Mouse (Mus musculus) thymus, postnatal 25 days (tissue): ENCODE results near the gene Cmtm2a.
A peak's percentile ranks its signal among the peaks of the same experiment; 100 is the strongest.
"Not testable (repeated sequence)": the region's sequence is repeated elsewhere in the genome, so short reads cannot be mapped to it uniquely, and the experiment has no call there.

Experiments used
- DNase-seq: peaks from one replicate; pipeline ENCODE4 v3.0.0; 2022

Cmtm2a gene

DNA sequence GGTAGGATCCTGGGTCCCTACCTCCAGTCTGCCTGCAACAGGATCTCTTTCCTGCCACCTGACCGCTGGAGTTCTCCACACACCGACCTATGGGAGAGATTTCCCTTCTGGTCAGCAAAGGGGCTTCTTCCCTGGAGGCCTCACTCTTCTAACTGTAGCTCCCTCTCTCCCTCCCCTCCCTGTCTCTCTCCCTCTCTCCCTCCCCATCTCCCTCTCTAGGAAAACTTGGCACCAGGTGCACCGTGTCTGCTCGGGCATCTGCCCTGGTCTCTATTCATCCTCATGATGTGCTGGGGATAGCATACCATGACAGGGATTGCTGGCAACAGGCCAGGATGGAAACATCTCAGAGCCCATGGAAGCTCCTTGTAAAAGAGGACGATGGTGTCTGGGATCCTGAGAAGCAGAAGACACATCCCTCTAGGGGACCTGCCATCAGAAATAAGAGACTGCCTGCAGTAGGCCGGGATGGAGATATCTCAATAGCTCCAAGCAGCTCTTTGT, 24.0 kb downstream of the Cmtm2a start:
- DNase-seq: no peak

- no peak for DNase-seq
Measured at GRCm38 (mm10) chr8:104268368-104268767, 24.6 kb downstream of the Cmtm2a start.

- DNase-seq: not testable (repeated sequence)
Measured at GRCm38 (mm10) chr8:104264271-104264935, 28.6 kb downstream of the Cmtm2a start.

DNA sequence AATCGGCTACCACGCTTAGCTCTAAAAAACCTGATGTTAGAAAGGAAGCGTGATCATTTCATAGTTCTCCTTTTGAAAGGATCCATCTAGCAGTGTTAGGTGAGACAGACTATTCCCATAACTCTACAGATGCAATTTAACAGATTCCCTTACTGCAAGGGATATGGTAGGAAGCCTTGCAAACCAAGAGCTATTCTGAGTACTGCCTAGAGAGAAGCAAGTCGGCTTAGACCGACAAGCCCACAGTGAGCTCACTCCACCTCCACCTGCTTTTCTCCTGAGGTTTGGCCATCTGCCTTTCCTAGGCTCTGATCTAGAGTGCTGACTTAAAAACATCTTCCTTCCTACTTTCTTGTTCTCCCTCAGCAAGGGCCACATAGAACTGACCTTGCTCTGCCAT, 31.2 kb downstream of the Cmtm2a start:
- DNase-seq: not testable (repeated sequence)

DNA sequence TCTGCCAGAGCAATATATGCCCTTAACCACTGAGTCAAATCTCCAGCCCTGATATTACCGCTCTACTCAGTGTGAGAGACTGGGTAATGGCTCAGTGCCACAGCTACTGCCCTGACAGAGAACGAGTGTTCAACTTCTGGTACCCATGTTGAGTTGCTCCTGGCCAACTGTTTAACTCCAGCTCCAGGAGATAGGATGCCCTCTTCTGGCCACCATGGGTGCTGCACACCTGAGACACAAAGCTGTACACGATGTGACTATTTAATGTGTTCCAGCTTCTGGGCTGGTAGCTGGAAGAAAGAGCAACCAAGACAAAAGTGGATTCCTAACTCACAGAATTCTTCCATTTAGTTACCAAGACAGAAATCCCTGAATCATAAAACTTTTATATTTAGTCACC, 40.0 kb downstream of the Cmtm2a start:
- peak; percentile 60 for DNase-seq

DNA sequence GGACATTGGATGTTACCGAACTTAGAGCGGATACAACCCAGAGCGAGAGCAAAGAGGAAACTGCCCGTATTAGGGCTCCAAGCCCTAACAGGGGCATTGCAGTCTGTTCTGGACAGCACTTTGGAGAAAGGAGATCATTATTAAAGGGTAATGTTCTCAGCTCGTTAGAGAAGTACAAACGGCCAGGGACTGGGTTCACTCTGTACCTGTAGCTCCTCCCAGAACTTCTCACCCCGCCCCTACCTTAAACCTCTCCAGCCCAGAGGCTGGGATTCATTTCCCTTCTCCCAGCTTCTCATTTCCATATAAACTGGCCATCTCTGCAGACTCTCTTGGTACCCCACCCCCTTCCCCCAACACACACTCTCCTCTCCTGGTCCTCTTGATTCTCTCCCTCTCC, 41.5 kb downstream of the Cmtm2a start:
- DNase-seq: no peak

DNA sequence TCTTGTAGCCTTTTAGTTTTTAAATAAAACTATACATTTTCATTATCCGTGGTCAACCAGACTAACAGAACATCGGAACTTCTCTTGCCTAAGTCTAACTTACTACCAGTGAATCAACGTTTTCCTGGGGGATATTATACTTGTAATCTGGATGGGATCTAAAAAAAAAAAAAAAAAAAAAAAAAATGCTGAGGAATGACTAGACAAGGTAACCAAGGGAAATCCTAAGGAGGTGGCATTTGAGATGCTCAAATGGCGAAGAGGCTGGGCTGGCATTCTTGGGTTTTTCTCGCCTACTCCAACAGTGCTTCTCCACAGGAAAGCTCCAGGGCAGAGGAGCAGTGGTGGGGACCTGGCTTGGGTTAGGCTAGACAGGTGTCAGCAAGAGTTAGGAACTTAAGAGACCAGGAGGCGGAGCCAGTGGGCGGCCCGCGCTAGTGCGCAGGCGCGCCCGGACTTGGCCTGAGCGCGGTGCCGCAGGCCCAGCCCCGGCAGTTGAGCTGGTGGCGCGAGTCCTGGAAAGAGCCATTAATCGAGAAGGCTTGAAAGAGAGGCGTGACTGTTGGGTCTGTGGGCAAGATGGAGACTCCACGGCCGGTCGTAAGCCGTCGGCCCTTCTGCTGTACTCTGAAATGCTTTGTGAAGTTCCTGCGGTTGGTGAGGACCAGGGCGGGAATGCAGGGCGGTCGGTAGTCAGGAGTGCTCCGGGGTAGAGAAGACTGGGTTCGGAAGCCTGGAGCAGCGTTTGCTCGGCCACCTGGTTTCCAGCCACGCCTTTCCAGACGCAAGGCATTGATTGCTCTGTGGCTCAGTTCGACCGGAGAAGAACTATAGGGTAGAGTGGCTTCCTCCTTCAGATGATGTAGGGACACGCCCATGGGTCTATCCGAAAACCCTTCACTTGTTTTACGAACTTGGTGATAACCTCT, 42.3 kb downstream of the Cmtm2a start, which contains the start of gene Cklf:
Gene Cklf (plus strand): TSS at position 423 of the 929 bp plus-strand sequence.
- peak; percentile 85 for DNase-seq

DNA sequence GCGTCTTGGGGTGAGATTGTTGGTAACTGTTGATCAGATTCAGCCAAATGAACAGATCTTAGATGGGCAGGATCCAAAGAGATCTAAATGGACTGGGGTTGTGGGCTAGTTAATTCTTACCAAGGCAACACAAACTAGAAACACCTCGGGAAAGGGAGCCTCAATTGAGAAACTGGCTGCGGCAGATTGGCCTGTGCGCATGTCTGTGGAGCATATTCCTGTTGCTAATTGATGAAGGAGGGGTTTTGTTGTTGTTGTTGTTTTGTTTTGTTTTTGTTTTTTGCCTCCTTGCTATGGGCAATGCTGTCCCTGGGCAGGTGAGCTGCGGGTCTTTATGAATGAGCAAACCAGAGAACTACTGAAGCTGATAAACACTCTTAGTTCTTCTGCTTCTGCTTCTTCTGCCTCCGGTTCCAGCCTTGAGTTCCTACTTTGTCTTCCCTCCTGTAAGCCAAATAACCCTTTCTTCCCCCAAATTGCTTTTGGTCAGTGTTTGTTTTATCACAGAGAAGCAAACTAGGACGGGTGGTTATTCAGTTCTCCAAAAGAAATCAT, 43.5 kb downstream of the Cmtm2a start:
- DNase-seq: no peak

GRCm38 (mm10) chr8:104248276-104248675, 44.7 kb downstream of the Cmtm2a start, which contains the start of gene Tk2:
Gene Tk2 (minus strand): TSS chr8:104248558.
- peak; percentile 78 for DNase-seq

DNA sequence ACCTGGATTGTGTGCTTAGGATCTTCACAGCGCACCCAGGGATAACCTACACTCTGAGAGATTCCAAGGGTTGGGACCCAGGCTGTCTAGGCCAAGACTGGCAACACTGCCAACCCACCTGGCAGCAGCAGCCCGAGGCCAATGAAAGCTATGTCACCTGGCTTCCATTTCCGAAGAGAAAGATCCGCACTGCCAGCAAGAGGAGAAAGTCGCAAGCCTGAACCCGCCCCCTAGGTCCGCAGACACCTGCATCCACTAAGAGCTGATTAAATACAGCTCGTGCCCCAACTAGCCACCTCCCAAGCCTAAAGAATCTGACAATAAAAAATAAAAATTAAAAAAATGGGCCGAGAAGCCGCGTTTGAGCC, 45.1 kb downstream of the Cmtm2a start:
- peak; percentile 55 for DNase-seq

DNA sequence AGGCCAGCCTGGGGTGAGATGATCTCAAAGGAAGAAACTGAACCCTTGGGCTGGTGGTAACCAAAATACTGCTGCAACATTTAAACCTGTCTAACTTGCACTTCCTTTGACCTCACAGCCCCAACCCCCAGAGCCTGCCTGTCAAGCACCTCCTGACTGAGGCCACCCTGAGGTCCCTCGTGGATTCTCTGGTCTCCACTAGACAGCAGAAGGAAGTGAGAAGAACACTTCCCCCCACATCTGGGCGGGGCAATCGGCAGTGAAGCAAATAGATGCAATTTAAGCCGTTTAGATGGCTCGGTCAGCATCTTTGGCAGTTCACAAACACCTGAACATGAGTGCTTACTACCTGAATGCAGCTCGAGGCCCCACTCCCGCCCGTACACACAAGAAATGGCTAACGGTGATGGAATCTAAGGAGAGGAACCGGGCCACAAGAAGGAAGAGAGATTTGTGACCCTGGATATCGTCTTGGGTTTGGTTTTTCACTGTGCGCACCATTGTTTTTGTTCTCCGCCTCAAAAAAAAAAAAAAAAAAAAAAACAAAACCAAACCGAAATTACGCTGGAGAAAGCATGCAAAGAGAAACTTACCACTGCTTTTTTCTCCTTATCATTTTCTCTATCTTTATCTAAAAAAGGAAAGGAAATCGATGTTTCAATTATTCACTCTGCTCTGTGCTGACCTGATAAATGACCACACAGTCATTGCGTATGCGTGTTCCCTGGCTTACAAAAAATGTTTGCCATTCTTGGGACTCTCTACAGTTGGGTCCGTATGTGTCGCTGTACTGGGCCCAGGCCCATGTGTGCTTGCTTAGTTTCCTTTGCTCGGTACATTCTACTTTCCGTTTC, 45.7 kb downstream of the Cmtm2a start:
- peak; percentile 52 for DNase-seq

- DNase-seq: no peak
Measured at GRCm38 (mm10) chr8:104246621-104247020, 46.4 kb downstream of the Cmtm2a start.

DNA sequence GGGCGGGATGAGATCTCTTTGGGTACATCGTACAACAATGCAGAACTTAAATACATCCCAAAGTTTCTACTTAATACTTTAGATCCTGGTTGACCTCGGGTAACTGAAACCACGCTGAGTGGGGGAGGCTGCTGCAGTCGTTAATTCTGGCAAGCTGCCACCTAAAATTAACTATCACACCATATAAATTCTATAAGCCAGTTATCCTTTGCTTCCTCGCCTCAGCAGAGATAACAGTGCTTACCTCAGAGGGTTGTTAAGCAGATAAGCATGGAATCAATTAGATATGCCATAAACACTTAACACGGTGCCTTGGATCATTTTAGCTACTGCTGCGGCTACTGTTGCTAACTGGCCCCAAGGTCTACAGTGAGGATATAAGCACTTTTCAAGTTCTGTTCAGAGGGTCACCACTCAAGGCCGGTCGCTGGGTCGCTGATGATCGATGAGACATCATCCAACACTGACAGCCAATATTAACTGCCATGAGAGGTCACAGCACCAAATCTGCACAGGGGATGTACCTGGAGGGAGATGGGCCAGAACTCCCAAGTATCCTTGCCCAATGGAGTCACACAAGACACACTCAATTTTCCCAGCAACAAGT, 50.8 kb downstream of the Cmtm2a start:
- DNase-seq: no peak

DNA sequence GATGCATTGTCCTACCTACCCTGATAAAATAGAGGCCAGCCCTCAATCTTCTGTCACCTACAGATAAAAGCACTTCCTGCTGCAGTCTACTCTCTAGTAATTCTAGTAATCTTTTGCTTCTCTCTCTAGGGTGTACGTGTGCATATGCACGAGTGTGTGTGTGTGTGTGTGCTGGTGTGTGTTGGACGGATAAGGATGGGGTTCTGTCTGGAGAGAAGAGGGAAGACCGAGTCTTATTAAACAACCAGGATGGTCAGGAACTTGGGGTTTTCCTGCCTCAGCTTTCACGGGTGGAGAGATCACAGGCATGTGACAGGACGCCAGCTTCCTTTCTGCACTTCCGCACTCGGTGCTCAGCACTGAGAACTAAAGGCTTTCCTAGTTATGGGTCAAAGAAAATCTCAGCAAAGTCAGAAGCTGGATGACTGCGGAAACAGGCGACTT, 53.5 kb downstream of the Cmtm2a start:
- peak; percentile 53 for DNase-seq

DNA sequence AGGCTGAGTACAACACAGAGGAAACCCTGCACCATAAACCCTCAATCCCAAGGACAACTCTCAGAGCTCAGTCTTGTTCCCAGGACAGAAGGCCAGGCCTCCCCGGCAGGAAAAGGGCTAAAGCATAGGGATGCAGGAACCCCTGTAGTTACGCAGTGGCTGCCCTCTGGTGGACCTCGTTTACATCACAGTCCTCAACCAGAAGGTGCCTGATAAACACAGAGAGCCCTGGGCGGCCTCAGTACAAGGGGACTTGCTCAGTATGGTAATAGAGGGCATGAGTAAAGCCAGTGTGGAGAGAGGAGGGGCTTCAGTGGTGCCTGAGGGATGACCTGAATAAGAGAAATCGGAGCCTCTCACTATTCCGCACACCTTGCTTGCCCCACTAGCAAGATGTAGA, 58.4 kb downstream of the Cmtm2a start:
- no peak for DNase-seq

DNA sequence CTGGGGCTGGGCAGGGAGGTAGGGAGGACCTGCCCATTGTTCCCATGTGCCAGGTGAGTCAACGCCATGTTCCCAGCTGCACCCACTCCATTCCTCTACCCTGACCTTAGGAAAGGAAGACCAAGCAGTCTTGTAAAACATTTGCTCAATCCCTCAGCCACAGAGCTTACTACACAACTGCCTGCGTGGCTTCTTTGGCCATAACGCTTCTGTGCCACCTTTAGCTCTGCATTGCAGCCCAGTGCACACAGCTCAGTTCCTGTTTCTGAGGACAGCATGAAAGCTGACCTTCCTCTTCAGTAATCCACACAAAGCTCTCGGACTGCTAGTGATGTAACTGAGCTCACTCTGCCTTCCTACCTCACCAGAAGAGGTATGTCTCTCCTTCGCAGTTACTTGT, 60.1 kb downstream of the Cmtm2a start:
- no peak for DNase-seq

DNA sequence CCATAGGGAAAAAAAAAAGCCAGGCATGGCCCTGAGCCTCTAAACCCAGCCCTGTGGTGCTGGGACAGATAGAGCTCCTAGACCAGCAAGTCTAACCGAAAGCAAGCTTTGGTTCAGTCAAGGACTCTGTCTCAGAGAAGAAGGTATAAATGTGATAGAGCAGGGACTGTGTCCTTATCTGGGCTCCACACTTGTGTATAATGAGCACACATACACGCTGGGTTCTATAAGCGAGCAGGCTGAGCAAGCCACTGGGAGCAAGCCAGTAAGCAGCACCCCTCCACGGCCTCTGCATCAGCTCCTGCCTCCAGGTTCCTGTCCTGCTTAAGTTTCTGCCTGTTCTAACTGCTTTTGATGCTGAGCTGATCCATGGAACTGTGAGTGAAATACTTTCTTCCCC, 60.9 kb downstream of the Cmtm2a start:
- DNase-seq: no peak
